Mouse (Mus musculus) gastrocnemius, postnatal 25 days (tissue): ENCODE data around the gene Galnt9. TPM values are rescaled to one million over a fixed set of nuclear protein-coding genes. Genes with fewer than 3 reads are reported as not detected.

ENCODE experiments used
- DNase-seq: peaks from one replicate; pipeline ENCODE4 v3.0.0; 2022
- microRNA-seq, 2 experiments: library from miRNA; unstranded; fragments of <30 nt; microRNA quantifications; one replicate each; pipeline ENCODE4 v1.2.0; 2021; ENCODE audit warnings: borderline replicate concordance in 2 of 2
- total RNA-seq, 2 experiments: library from RNA; stranded (reverse); gene quantifications; 1 replicate in 1 of 2; 2 replicates in 1 of 2; pipeline ENCODE4 v1.2.3; 2021

The Galnt9 gene
- total RNA-seq, 2 experiments from 2014 or later = not detected

DNA sequence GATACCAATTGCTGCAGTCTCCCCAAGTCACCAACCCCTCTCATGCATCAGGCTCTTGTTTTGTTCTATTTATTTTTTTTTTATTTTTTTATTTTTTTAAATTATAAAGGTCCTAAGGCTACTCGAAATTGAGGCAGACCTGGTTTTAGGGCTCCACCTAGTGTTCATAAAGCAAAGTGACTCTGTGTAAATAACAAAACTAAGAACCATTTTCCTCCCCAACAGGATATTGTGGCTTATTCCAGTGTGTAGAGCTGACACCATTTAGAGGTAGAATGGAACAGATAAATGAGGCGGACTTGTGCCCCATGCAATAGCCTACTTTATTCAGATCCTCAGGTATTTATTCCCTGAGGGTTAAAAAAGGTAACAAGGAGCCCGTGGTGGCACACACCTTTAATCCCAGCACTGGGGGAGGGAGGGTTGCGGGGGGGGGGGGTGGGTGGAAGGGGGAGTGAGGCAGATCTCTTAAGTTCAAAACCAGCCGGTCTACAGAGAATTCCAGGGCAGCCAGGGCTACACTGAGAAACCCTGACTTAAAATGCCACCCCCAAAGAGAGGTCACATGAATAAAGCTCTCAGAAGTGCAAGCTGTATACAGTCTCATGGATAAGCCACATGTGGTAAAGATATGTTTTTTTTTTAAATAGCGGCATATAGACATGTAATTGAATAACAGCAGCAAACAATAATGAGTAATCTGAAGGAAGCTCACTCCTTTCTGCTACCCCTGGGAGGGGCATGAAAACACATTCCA, 92.0 kb downstream of the Galnt9 start:
- no peak for DNase-seq

GRCm38 (mm10) chr5:110638306-110639074, 94.3 kb downstream of the Galnt9 start:
- DNase-seq = no peak

GRCm38 (mm10) chr5:110639459-110639858, 95.3 kb downstream of the Galnt9 start:
- DNase-seq = peak; percentile 14

DNA sequence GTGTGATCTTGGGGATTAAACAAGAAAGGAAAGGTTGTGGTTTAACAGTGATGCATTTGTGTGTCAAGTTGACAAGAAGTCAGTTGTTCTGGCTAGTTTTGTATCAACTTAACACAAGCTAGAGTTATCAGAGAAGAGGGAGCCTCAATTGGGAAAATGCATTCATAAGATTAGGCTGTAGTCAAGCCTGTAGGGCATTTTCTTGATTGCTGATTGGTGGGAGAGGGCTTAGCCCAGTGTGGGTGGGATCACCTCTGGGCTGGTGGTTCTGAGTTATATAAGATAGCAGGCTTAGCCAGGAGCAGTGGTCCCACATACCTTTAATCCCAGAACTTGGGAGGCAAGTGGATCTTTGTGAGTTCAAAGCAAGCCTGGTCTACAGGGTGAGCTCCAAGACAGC, 102.2 kb downstream of the Galnt9 start:
- no peak for DNase-seq

GRCm38 (mm10) chr5:110652719-110653648, 108.8 kb downstream of the Galnt9 start, which contains the start of the genes Noc4l and Ddx51:
Gene Noc4l (minus strand): TSS chr5:110653417.
Gene Ddx51 (plus strand): TSS chr5:110653451.
- peak; percentile 87 for DNase-seq

- no peak for DNase-seq
These were observed 109.5 kb downstream of the Galnt9 start for GRCm38 (mm10) chr5:110653686-110654085.

DNA sequence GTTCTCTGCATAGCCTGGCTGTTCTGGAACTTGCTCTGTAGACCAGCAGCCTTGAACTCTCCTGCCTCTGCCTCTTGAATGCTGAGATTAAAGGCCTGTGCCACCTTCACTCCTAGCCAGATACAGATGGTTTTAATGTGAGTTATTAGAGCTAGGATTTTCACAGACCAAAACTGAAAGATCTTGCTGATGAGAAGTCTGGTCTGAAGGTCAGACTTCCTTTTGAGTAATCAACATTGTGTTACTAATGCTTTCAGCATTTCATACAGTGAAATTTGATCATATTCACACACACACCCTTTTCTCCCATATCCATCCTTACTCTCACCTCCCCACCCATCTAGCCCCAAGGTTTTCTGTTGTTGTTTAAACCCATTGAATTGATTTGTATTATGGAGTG, 115.5 kb downstream of the Galnt9 start:
- DNase-seq = no peak

- no peak for DNase-seq
These were observed 119.9 kb downstream of the Galnt9 start for GRCm38 (mm10) chr5:110664041-110664440.

DNA sequence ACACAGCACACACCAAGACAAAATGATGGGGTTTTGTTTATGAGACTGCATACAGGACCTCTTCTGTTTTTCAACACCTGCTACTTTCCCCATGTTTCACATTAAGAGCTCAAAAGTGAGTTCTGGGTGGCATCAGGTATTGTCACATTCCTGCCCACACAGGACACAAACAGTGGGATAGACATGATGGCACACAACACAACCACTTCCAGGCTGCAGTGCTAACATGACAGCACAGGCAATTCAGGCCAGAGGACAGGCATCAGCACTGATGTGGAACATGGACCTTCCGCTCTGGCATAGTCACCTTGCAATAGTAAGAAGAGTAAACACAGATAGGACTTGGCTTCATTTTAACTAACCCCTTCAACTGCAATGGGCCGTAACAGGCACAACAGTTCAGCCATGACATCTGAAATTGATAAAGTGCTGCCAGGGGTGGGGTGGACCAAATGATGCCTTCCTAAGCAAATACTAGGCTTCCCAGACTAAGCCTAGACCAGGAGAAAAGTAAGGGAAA, 120.7 kb downstream of the Galnt9 start:
- no peak for DNase-seq

DNA sequence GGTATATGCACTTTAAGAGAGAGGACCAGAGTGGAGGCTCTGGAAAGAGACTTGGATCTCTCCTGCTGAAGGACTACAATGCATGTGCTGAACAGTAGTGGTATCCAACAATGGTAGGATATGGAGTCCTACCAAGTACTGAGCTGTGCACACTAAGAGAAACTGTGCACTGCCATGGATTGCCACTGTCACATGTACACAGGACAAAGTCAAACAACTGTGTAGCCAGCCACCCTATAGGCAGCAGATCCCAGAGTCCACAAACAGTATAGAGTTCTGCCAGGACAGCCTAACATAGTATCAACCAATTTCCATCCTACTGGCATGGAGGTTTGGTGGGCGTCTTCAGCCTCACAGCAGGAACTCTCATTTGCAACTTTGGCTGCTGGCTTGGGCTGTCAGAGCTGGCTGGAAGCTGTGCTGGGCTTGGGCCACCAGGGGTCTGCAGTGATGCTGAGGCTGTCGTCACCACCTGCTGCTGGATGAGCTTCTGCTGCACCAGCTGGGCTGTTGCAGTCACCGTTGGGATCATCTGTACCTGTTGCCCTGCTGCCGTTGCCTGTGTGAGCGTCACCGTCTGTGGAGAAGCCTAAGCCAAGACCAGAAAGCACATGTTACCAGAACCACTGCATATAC, 121.4 kb downstream of the Galnt9 start:
- no peak for DNase-seq

Small RNA genes within 50 kb of the gene (microRNA-seq; reads per million reads assigned to microRNA genes)
- 0 reads per million in 2 experiments for gene Mir7026

Other genes with a start within 250 kb of the Galnt9 start
- not detected for gene P2rx2, start 201.1 kb upstream of the Galnt9 start, total RNA-seq
- not detected for gene Lrcol1, start 199.6 kb upstream of the Galnt9 start, total RNA-seq
- 10 to 100 TPM; 23.6 to 32.1 TPM for gene Fbrsl1, start 95.9 kb upstream of the Galnt9 start, total RNA-seq
- gene Noc4l, start 109.1 kb downstream of the Galnt9 start, total RNA-seq = 10 to 100 TPM; 12.0 to 12.8 TPM
- gene Ddx51, start 109.1 kb downstream of the Galnt9 start, total RNA-seq = 1 to 10 TPM; 6.4 to 7.7 TPM
- 10 to 100 TPM; 23.0 to 25.9 TPM for gene Ep400, start 226.4 kb downstream of the Galnt9 start, total RNA-seq
- gene Pus1, start 236.3 kb downstream of the Galnt9 start, total RNA-seq = 10 to 100 TPM in 1 of 2 experiments, 1 to 10 TPM in 1; 9.8 to 10.8 TPM